Mouse (Mus musculus): ENCODE results near the gene Tjp3.

Tjp3 gene

GRCm38 (mm10) chr10:81277676-81278075 lies 13.7 kb downstream of the Tjp3 start:
- peaks cover 4% of the 10 kb centered on the region; the same call in 1 of the 2 replicates for H3K36me3 ChIP-seq (ENCODE audit: control insufficient read depth, insufficient read depth, low read length, poor library complexity, severe bottlenecking)
- H3K27me3 ChIP-seq (ENCODE audit: control insufficient read depth, insufficient read depth, low read length, poor library complexity, severe bottlenecking) = no peaks in the 10 kb centered on the region
- DNase-seq (ENCODE audit: low read depth, low spot score) = no peak

GRCm38 (mm10) chr10:81273842-81274241 lies 17.5 kb downstream of the Tjp3 start:
- no peaks in the 10 kb centered on the region for H3K27me3 ChIP-seq (ENCODE audit: control insufficient read depth, insufficient read depth, low read length, poor library complexity, severe bottlenecking)
- H3K36me3 ChIP-seq (ENCODE audit: control insufficient read depth, insufficient read depth, low read length, poor library complexity, severe bottlenecking) = peaks cover 16% of the 10 kb centered on the region
- no peak for DNase-seq (ENCODE audit: low read depth, low spot score)

GRCm38 (mm10) chr10:81272356-81272755 lies 19.0 kb downstream of the Tjp3 start:
- Histone ChIP-seq H3K27me3 (ENCODE audit: control insufficient read depth, insufficient read depth, low read length, poor library complexity, severe bottlenecking) (no peaks in the 10 kb centered on the region), H3K36me3 (ENCODE audit: control insufficient read depth, insufficient read depth, low read length, poor library complexity, severe bottlenecking) (peaks cover 16% of the 10 kb centered on the region)
- no peak for DNase-seq (ENCODE audit: low read depth, low spot score)

- H3K27me3 ChIP-seq (ENCODE audit: control insufficient read depth, insufficient read depth, low read length, poor library complexity, severe bottlenecking) = no peaks in the 10 kb centered on the region
- H3K36me3 ChIP-seq (ENCODE audit: control insufficient read depth, insufficient read depth, low read length, poor library complexity, severe bottlenecking) = peaks cover 16% of the 10 kb centered on the region
- no peak for DNase-seq (ENCODE audit: low read depth, low spot score)
Measured at GRCm38 (mm10) chr10:81268643-81269412, 22.6 kb downstream of the Tjp3 start.

GRCm38 (mm10) chr10:81268056-81268455 lies 23.3 kb downstream of the Tjp3 start:
- DNase-seq (ENCODE audit: low read depth, low spot score) = peak; percentile 82
- H3K36me3 ChIP-seq (ENCODE audit: control insufficient read depth, insufficient read depth, low read length, poor library complexity, severe bottlenecking) = peaks cover 17% of the 10 kb centered on the region
- no peaks in the 10 kb centered on the region for H3K27me3 ChIP-seq (ENCODE audit: control insufficient read depth, insufficient read depth, low read length, poor library complexity, severe bottlenecking)

GRCm38 (mm10) chr10:81266211-81267105 lies 24.9 kb downstream of the Tjp3 start, which contains the start of the genes Mrpl54 and Apba3:
Gene Mrpl54 (minus strand): TSS chr10:81266934.
Gene Apba3 (plus strand): TSS chr10:81266960.
- Histone ChIP-seq H3K27me3 (ENCODE audit: control insufficient read depth, insufficient read depth, low read length, poor library complexity, severe bottlenecking) (no peaks in the 10 kb centered on the region), H3K36me3 (ENCODE audit: control insufficient read depth, insufficient read depth, low read length, poor library complexity, severe bottlenecking) (peaks cover 6% of the 10 kb centered on the region)
- DNase-seq (ENCODE audit: low read depth, low spot score) = peak; percentile 98

GRCm38 (mm10) chr10:81265540-81265939 lies 25.8 kb downstream of the Tjp3 start:
- no peaks in the 10 kb centered on the region for H3K27me3 ChIP-seq (ENCODE audit: control insufficient read depth, insufficient read depth, low read length, poor library complexity, severe bottlenecking)
- peaks cover 3% of the 10 kb centered on the region; the same call in 1 of the 2 replicates for H3K36me3 ChIP-seq (ENCODE audit: control insufficient read depth, insufficient read depth, low read length, poor library complexity, severe bottlenecking)
- no peak for DNase-seq (ENCODE audit: low read depth, low spot score)

- H3K36me3 ChIP-seq (ENCODE audit: control insufficient read depth, insufficient read depth, low read length, poor library complexity, severe bottlenecking) = peaks cover 3% of the 10 kb centered on the region; the same call in 1 of the 2 replicates
- DNase-seq (ENCODE audit: low read depth, low spot score) = no peak
- H3K27me3 ChIP-seq (ENCODE audit: control insufficient read depth, insufficient read depth, low read length, poor library complexity, severe bottlenecking) = no peaks in the 10 kb centered on the region
Measured at GRCm38 (mm10) chr10:81261025-81261424, 30.4 kb downstream of the Tjp3 start.

- DNase-seq (ENCODE audit: low read depth, low spot score) = no peak
- H3K36me3 ChIP-seq (ENCODE audit: control insufficient read depth, insufficient read depth, low read length, poor library complexity, severe bottlenecking) = peaks cover 3% of the 10 kb centered on the region; the same call in 1 of the 2 replicates
- no peaks in the 10 kb centered on the region for H3K27me3 ChIP-seq (ENCODE audit: control insufficient read depth, insufficient read depth, low read length, poor library complexity, severe bottlenecking)
Measured at GRCm38 (mm10) chr10:81259225-81259884, 32.0 kb downstream of the Tjp3 start.

- peak; percentile 63 for DNase-seq (ENCODE audit: low read depth, low spot score)
- Histone ChIP-seq H3K27me3 (ENCODE audit: control insufficient read depth, insufficient read depth, low read length, poor library complexity, severe bottlenecking) (no peaks in the 10 kb centered on the region), H3K36me3 (ENCODE audit: control insufficient read depth, insufficient read depth, low read length, poor library complexity, severe bottlenecking) (no peaks in the 10 kb centered on the region)
Measured at GRCm38 (mm10) chr10:81257158-81258039, 34.0 kb downstream of the Tjp3 start.

GRCm38 (mm10) chr10:81254886-81255285 lies 36.5 kb downstream of the Tjp3 start:
- H3K27me3 ChIP-seq (ENCODE audit: control insufficient read depth, insufficient read depth, low read length, poor library complexity, severe bottlenecking) = no peaks in the 10 kb centered on the region
- DNase-seq (ENCODE audit: low read depth, low spot score) = no peak

GRCm38 (mm10) chr10:81252424-81253419 lies 38.7 kb downstream of the Tjp3 start, which contains the start of gene Matk:
Gene Matk (plus strand): TSS chr10:81252935.
- DNase-seq (ENCODE audit: low read depth, low spot score) = peak; percentile 74

More at GRCm38 (mm10) chr10:81254886-81255285, 36.5 kb downstream of the Tjp3 start:
- no peaks in the 10 kb centered on the region for H3K36me3 ChIP-seq (ENCODE audit: control insufficient read depth, insufficient read depth, low read length, poor library complexity, severe bottlenecking)

GRCm38 (mm10) chr10:81249442-81249841 lies 41.9 kb downstream of the Tjp3 start:
- no peaks in the 10 kb centered on the region for H3K27me3 ChIP-seq (ENCODE audit: control insufficient read depth, insufficient read depth, low read length, poor library complexity, severe bottlenecking)
- H3K36me3 ChIP-seq (ENCODE audit: control insufficient read depth, insufficient read depth, low read length, poor library complexity, severe bottlenecking) = no peaks in the 10 kb centered on the region
- DNase-seq (ENCODE audit: low read depth, low spot score) = no peak

More at GRCm38 (mm10) chr10:81252424-81253419, 38.7 kb downstream of the Tjp3 start, which contains the start of gene Matk:
- no peaks in the 10 kb centered on the region for H3K36me3 ChIP-seq (ENCODE audit: control insufficient read depth, insufficient read depth, low read length, poor library complexity, severe bottlenecking)
- no peaks in the 10 kb centered on the region for H3K27me3 ChIP-seq (ENCODE audit: control insufficient read depth, insufficient read depth, low read length, poor library complexity, severe bottlenecking)
